Mouse (Mus musculus) liver, embryonic 16.5 days (tissue): ENCODE data around the gene Casc3. TPM values are rescaled to one million over a fixed set of nuclear protein-coding genes. Genes with fewer than 3 reads are reported as not detected.

Experiments
- ATAC-seq: fragments of 200-750 bp; cut with Nextera tagmentation; 2 replicates; pipeline ENCODE4 v1.8.0; 2017; ENCODE audit warnings: low read depth, mild to moderate bottlenecking, moderate number of reproducible peaks, moderate library complexity
- H3K27ac ChIP-seq: fragments of 300-500 bp; sonication (generic); 2 replicates; pipeline ENCODE4 v1.5.1; 2014; ENCODE audit warnings: mild to moderate bottlenecking, low read length
- H3K27me3 ChIP-seq: fragments of 300-500 bp; sonication (generic); 2 replicates; pipeline ENCODE4 v1.6.1; 2014; ENCODE audit warnings: low read depth, low read length, mixed read lengths; ENCODE audit not compliant: control insufficient read depth, insufficient read depth
- H3K36me3 ChIP-seq: fragments of 300-500 bp; sonication (generic); 2 replicates; pipeline ENCODE4 v1.6.1; 2014; ENCODE audit warnings: mild to moderate bottlenecking; ENCODE audit not compliant: control insufficient read depth, insufficient read depth
- H3K4me1 ChIP-seq: fragments of 300-500 bp; sonication (generic); 2 replicates; pipeline ENCODE4 v1.6.1; 2014; ENCODE audit warnings: low read depth, low read length, mixed read lengths; ENCODE audit not compliant: control insufficient read depth
- H3K4me2 ChIP-seq: fragments of 300-500 bp; sonication (generic); 2 replicates; pipeline ENCODE4 v1.6.1; 2014; ENCODE audit warnings: low read depth, low read length, mixed read lengths
- H3K4me3 ChIP-seq: fragments of 300-500 bp; sonication (generic); 2 replicates; pipeline ENCODE4 v1.5.1; 2014; ENCODE audit warnings: low read depth, mild to moderate bottlenecking, low read length
- H3K9ac ChIP-seq: fragments of 300-500 bp; sonication (generic); 2 replicates; pipeline ENCODE4 v1.6.1; 2014; ENCODE audit warnings: low read depth, low read length
- H3K9me3 ChIP-seq: fragments of 300-500 bp; sonication (generic); replicated peaks from 2 replicates; pipeline ENCODE4 v1.6.1; 2016; ENCODE audit warnings: low read length; ENCODE audit not compliant: control insufficient read depth
- WGBS: fragments of 180-500 bp; shearing (Covaris S2); extraction: QIAGEN DNeasy Blood & Tissue Kit; methylation state at CpG from one replicate; pipeline ENCODE4 v1.1.7; 2014; ENCODE audit not compliant: insufficient replicate concordance; 5-methylcytosine and 5-hydroxymethylcytosine counted together
- polyA plus RNA-seq: library from polyadenylated mRNA; unstranded; fragments of >200 nt; fragmentation: Nextera tagmentation; extraction: Ambion mirVana; gene quantifications from 2 replicates; pipeline ENCODE4 v1.2.1, GENCODE M21; 2015

Casc3 gene
- polyA plus RNA-seq, 1 experiment from 2014 or later = 13.6 TPM

GRCm38 (mm10) chr11:98829091-98829775, 24.5 kb downstream of the Casc3 start:
- H3K9me3 ChIP-seq = no peaks in the 10 kb centered on the region
- no peak overlapping the region for H3K9ac ChIP-seq
- peaks cover 11% of the 10 kb centered on the region for H3K4me1 ChIP-seq
- H3K27me3 ChIP-seq = no peaks in the 10 kb centered on the region
- H3K4me3 ChIP-seq = no peak overlapping the region
- ATAC-seq = no peak
- no peak overlapping the region for H3K27ac ChIP-seq
- no peak overlapping the region for H3K4me2 ChIP-seq
- WGBS = 63% methylated on average over 12 of the region's 12 CpGs
- peaks cover 69% of the 10 kb centered on the region for H3K36me3 ChIP-seq

- 84% methylated on average over 4 of the region's 4 CpGs for WGBS
- Histone ChIP-seq H3K4me3 (no peak overlapping the region), H3K27me3 (no peaks in the 10 kb centered on the region), H3K4me1 (peaks cover 11% of the 10 kb centered on the region), H3K4me2 (no peak overlapping the region), H3K9me3 (no peaks in the 10 kb centered on the region), H3K36me3 (peaks cover 64% of the 10 kb centered on the region), H3K9ac (no peak overlapping the region), H3K27ac (no peak overlapping the region)
- no peak for ATAC-seq
Measured at GRCm38 (mm10) chr11:98829875-98830274, 25.2 kb downstream of the Casc3 start.

GRCm38 (mm10) chr11:98835296-98835695, 30.6 kb downstream of the Casc3 start:
- H3K9me3 ChIP-seq = no peaks in the 10 kb centered on the region
- H3K27ac ChIP-seq = no peak overlapping the region
- H3K9ac ChIP-seq = no peak overlapping the region
- H3K4me1 ChIP-seq = peaks cover 16% of the 10 kb centered on the region
- 70% methylated on average over 5 of the region's 5 CpGs for whole genome bisulfite sequencing
- H3K4me2 ChIP-seq = no peak overlapping the region
- no peak for ATAC-seq
- H3K4me3 ChIP-seq = no peak overlapping the region
- peaks cover 26% of the 10 kb centered on the region for H3K36me3 ChIP-seq
- H3K27me3 ChIP-seq = peaks cover 30% of the 10 kb centered on the region

GRCm38 (mm10) chr11:98835725-98836124, 31.0 kb downstream of the Casc3 start:
- Histone ChIP-seq H3K4me3 (no peak overlapping the region), H3K36me3 (peaks cover 26% of the 10 kb centered on the region), H3K4me1 (peaks cover 16% of the 10 kb centered on the region), H3K27ac (no peak overlapping the region), H3K9ac (no peak overlapping the region), H3K9me3 (no peaks in the 10 kb centered on the region), H3K4me2 (no peak overlapping the region), H3K27me3 (peaks cover 30% of the 10 kb centered on the region)
- no peak for ATAC-seq
- 67% methylated on average over 3 of the region's 3 CpGs for WGBS

GRCm38 (mm10) chr11:98836128-98836527, 31.4 kb downstream of the Casc3 start:
- Histone ChIP-seq H3K4me1 (peaks cover 16% of the 10 kb centered on the region), H3K36me3 (peaks cover 23% of the 10 kb centered on the region), H3K9ac (no peak overlapping the region), H3K4me2 (peak overlapping the region; percentile 98), H3K27me3 (peaks cover 30% of the 10 kb centered on the region), H3K4me3 (peak overlapping the region; percentile 68), H3K9me3 (no peaks in the 10 kb centered on the region), H3K27ac (no peak overlapping the region)
- WGBS = 30% methylated on average over 7 of the region's 7 CpGs
- ATAC-seq = peak; percentile 27; the same call in 1 of the 2 replicates

- WGBS = 0% methylated on average over 46 of the region's 48 CpGs
- peaks cover 18% of the 10 kb centered on the region for H3K36me3 ChIP-seq
- H3K4me2 ChIP-seq = peak within 1 kb of the TSS; percentile 98
- H3K4me1 ChIP-seq = peaks cover 16% of the 10 kb centered on the region
- H3K9ac ChIP-seq = peak within 1 kb of the TSS; percentile 64
- H3K27me3 ChIP-seq = peaks cover 30% of the 10 kb centered on the region
- H3K4me3 ChIP-seq = peak within 1 kb of the TSS; percentile 68
- H3K9me3 ChIP-seq = no peaks in the 10 kb centered on the region
- no peak within 1 kb of the TSS for H3K27ac ChIP-seq
- peak; percentile 93 for ATAC-seq
Measured at GRCm38 (mm10) chr11:98836651-98837141, 32.0 kb downstream of the Casc3 start, which contains the start of gene Rapgefl1. Rapgefl1 (plus strand) TSS chr11:98836785.

GRCm38 (mm10) chr11:98837231-98837704, 32.6 kb downstream of the Casc3 start:
- Histone ChIP-seq H3K9me3 (no peaks in the 10 kb centered on the region), H3K4me2 (peak overlapping the region; percentile 98), H3K27me3 (peaks cover 30% of the 10 kb centered on the region), H3K4me1 (peaks cover 16% of the 10 kb centered on the region), H3K27ac (no peak overlapping the region), H3K9ac (peak overlapping the region; percentile 64), H3K4me3 (peak overlapping the region; percentile 68), H3K36me3 (peaks cover 12% of the 10 kb centered on the region)
- ATAC-seq = 0 out of 2 replicates have a peak, but pooled peaks have one; percentile 5
- WGBS = 2% methylated on average over 28 of the region's 29 CpGs

- Histone ChIP-seq H3K36me3 (peaks cover 5% of the 10 kb centered on the region; the same call in 1 of the 2 replicates), H3K4me3 (no peak overlapping the region), H3K27me3 (peaks cover 30% of the 10 kb centered on the region), H3K27ac (no peak overlapping the region), H3K9me3 (no peaks in the 10 kb centered on the region), H3K4me1 (peaks cover 16% of the 10 kb centered on the region), H3K4me2 (no peak overlapping the region), H3K9ac (no peak overlapping the region)
- no peak for ATAC-seq
- WGBS = 59% methylated on average over 11 of the region's 11 CpGs
Measured at GRCm38 (mm10) chr11:98837917-98838316, 33.2 kb downstream of the Casc3 start.

GRCm38 (mm10) chr11:98838512-98838911, 33.8 kb downstream of the Casc3 start:
- no peak overlapping the region for H3K4me2 ChIP-seq
- 70% methylated on average over 9 of the region's 9 CpGs for WGBS
- ATAC-seq = no peak
- H3K9me3 ChIP-seq = no peaks in the 10 kb centered on the region
- H3K4me1 ChIP-seq = peaks cover 16% of the 10 kb centered on the region
- no peak overlapping the region for H3K4me3 ChIP-seq
- H3K36me3 ChIP-seq = no peaks in the 10 kb centered on the region; the same call in 1 of the 2 replicates
- H3K27me3 ChIP-seq = peaks cover 30% of the 10 kb centered on the region
- no peak overlapping the region for H3K9ac ChIP-seq
- H3K27ac ChIP-seq = no peak overlapping the region
